Comparison of ENCODE assay signal across 8 mouse cellular contexts in the genomic region with DNA sequence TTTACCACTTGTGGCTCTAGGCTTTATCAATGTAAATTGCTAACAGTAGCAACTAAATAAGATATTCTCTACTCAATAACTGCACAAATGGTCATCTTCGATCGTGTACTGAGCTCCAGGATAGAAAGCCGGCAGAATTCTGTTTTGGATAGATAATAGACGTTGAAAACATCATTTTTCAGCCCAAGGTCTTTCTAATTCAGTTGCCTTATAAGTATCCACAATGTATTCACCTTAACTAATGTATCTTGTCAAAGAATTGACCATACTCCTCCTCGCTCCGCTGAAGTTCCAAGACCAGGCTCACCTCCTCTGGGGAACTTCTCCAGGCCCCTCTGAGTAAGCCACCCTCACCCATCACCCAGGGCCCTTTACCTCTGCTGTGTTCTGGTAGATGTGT. TPM values are rescaled to one million over a fixed set of nuclear protein-coding genes. Genes with fewer than 3 reads are reported as not detected.
DNase-seq lines count a peak whose midpoint lies in the region; ATAC-seq and TF ChIP-seq lines count a peak whose summit lies in the region.

No protein-coding gene starts in this region.

- peak overlapping the region; percentile 89 for H3K4me3 ChIP-seq in heart, embryonic 15.5 days
- H3K4me3 ChIP-seq in MEL (ENCODE audit: control insufficient read depth in 1 of 2, insufficient read depth in 1 of 2, low read depth in 2 of 2, low read length in 2 of 2): peak overlapping the region in 1 of 2 experiments; percentile 71; a peak in 3 of 4 replicates
- H3K4me3 ChIP-seq in hindbrain, embryonic 13.5 days: peak overlapping the region; percentile 72
- peak overlapping the region; percentile 86 for H3K4me3 ChIP-seq in midbrain, embryonic 11.5 days (ENCODE audit: low read depth, low read length)

- H3K4me1 ChIP-seq in heart, embryonic 15.5 days (replicated peaks): peaks cover 6% of the 10 kb centered on the region
- peaks cover 2 to 12% of the 10 kb centered on the region in 2 experiments; a peak in 2 of 4 replicates for H3K4me1 ChIP-seq in MEL (ENCODE audit: control insufficient read depth in 1 of 2, insufficient read depth in 2 of 2, low read length in 2 of 2)
- peaks cover 37% of the 10 kb centered on the region for H3K4me1 ChIP-seq in hindbrain, embryonic 13.5 days (replicated peaks)
- H3K4me1 ChIP-seq in midbrain, embryonic 11.5 days (ENCODE audit: control insufficient read depth, insufficient read depth, low read length): no peaks in the 10 kb centered on the region; the same call in 1 of the 2 replicates

- DNase-seq in heart, postnatal 4 days: no peak
- DNase-seq in MEL (ENCODE audit: low read depth, low spot score): no peak
- peak; percentile 92 for DNase-seq in midbrain, embryonic 11.5 days (ENCODE audit: low spot score, missing footprints)
- DNase-seq in adrenal gland, postnatal 14 days: no peak
- no peak for DNase-seq in layer of hippocampus, postnatal 36 days
- no peak for DNase-seq in cerebellum, postnatal 10 days

- TF ChIP-seq EP300 in MEL (IDR thresholded peaks at IDR 0.05; ENCODE audit: low read depth in 1 of 2, low read length in 2 of 2): no peak

- TF ChIP-seq RAD21 in MEL (IDR thresholded peaks at IDR 0.05; ENCODE audit: low read depth, low read length): no peak

- H3K27ac ChIP-seq in heart, embryonic 15.5 days: no peak overlapping the region
- H3K27ac ChIP-seq in MEL (ENCODE audit: control insufficient read depth, low read depth, low read length): no peak overlapping the region
- no peak overlapping the region for H3K27ac ChIP-seq in hindbrain, embryonic 13.5 days
- H3K27ac ChIP-seq in midbrain, embryonic 11.5 days (ENCODE audit: low read depth, low read length): no peak overlapping the region

- TF ChIP-seq POLR2A in MEL (IDR thresholded peaks at IDR 0.05; ENCODE audit: control insufficient read depth in 1 of 2, insufficient read depth in 1 of 2, low read depth in 1 of 2, low read length in 2 of 2, poor library complexity in 1 of 2): no peak

- TF ChIP-seq CTCF in MEL (IDR thresholded peaks at IDR 0.05 in 2 of 3, conservative IDR thresholded peaks at IDR 0.05 in 1 of 3; ENCODE audit: control insufficient read depth in 1 of 3, insufficient read depth in 1 of 3, low read depth in 2 of 3, low read length in 3 of 3, poor library complexity in 1 of 3, severe bottlenecking in 1 of 3): no peak

- H3K9me3 ChIP-seq in heart, embryonic 15.5 days (replicated peaks): no peaks in the 10 kb centered on the region
- no peaks in the 10 kb centered on the region for H3K9me3 ChIP-seq in MEL (replicated peaks; ENCODE audit: insufficient read depth, low read length)
- no peaks in the 10 kb centered on the region for H3K9me3 ChIP-seq in hindbrain, embryonic 13.5 days
- peaks cover 2% of the 10 kb centered on the region; the same call in 1 of the 2 replicates for H3K9me3 ChIP-seq in midbrain, embryonic 11.5 days (ENCODE audit: control insufficient read depth, low read length)

- 45% methylated on average over 6 of the region's 6 CpGs for WGBS in heart, embryonic 15.5 days
- 47% methylated on average over 6 of the region's 6 CpGs for WGBS in hindbrain, embryonic 13.5 days
- 48% methylated on average over 6 of the region's 6 CpGs for WGBS in midbrain, embryonic 11.5 days

- no peak overlapping the region for H3K9ac ChIP-seq in heart, embryonic 15.5 days
- H3K9ac ChIP-seq in MEL (ENCODE audit: control insufficient read depth, low read depth, low read length, poor library complexity, severe bottlenecking): peak overlapping the region; percentile 24; the same call in 1 of the 2 replicates
- H3K9ac ChIP-seq in hindbrain, embryonic 13.5 days: peak overlapping the region; percentile 82
- H3K9ac ChIP-seq in midbrain, embryonic 11.5 days (ENCODE audit: low read length): peak overlapping the region; percentile 97

- peak overlapping the region; percentile 97 for H3K4me2 ChIP-seq in heart, embryonic 15.5 days
- H3K4me2 ChIP-seq in hindbrain, embryonic 13.5 days: peak overlapping the region; percentile 66
- peak overlapping the region; percentile 51 for H3K4me2 ChIP-seq in midbrain, embryonic 11.5 days

- H3K79me2 ChIP-seq in MEL (ENCODE audit: control insufficient read depth, insufficient read depth, low read length, poor library complexity): no peaks in the 10 kb centered on the region

- H3K36me3 ChIP-seq in heart, embryonic 15.5 days: no peaks in the 10 kb centered on the region
- peaks cover 0 to 13% of the 10 kb centered on the region in 2 experiments; a peak in 2 of 4 replicates for H3K36me3 ChIP-seq in MEL (ENCODE audit: control insufficient read depth in 1 of 2, insufficient read depth in 2 of 2, low read length in 2 of 2)
- H3K36me3 ChIP-seq in hindbrain, embryonic 13.5 days: peaks cover 20% of the 10 kb centered on the region
- H3K36me3 ChIP-seq in midbrain, embryonic 11.5 days (ENCODE audit: control insufficient read depth, insufficient read depth, low read length): peaks cover 13% of the 10 kb centered on the region

- H3K27me3 ChIP-seq in heart, embryonic 15.5 days: no peaks in the 10 kb centered on the region
- H3K27me3 ChIP-seq in MEL (ENCODE audit: control insufficient read depth in 1 of 2, insufficient read depth in 2 of 2, low read length in 2 of 2): no peaks in the 10 kb centered on the region
- H3K27me3 ChIP-seq in hindbrain, embryonic 13.5 days: no peaks in the 10 kb centered on the region
- no peaks in the 10 kb centered on the region for H3K27me3 ChIP-seq in midbrain, embryonic 11.5 days (ENCODE audit: control insufficient read depth, insufficient read depth, low read length)

- no peak for ATAC-seq in heart, embryonic 15.5 days (replicated peaks; ENCODE audit: insufficient number of reproducible peaks, insufficient read depth, low FRiP score, low read depth)
- ATAC-seq in hindbrain, embryonic 13.5 days (ENCODE audit: low FRiP score): no peak
- no peak for ATAC-seq in midbrain, embryonic 11.5 days (ENCODE audit: low FRiP score)

TF ChIP-seq in MEL, 35 proteins besides CTCF, POLR2A, EP300 and RAD21 (continues in another document):
- TF ChIP-seq USF1 (IDR thresholded peaks at IDR 0.05; ENCODE audit: low read depth, low read length) (no peak), TAL1 (IDR thresholded peaks at IDR 0.05; ENCODE audit: low read length) (no peak), NRF1 (IDR thresholded peaks at IDR 0.05; ENCODE audit: insufficient read depth, low read depth, low read length, poor library complexity, severe bottlenecking) (no peak), ETS1 (IDR thresholded peaks at IDR 0.05; ENCODE audit: low read depth, low read length) (no peak), ZC3H11A (IDR thresholded peaks at IDR 0.05; ENCODE audit: low read depth, low read length) (no peak), HCFC1 (IDR thresholded peaks at IDR 0.05; ENCODE audit: low read depth, low read length) (no peak), MYC (IDR thresholded peaks at IDR 0.05; ENCODE audit: low read depth, low read length) (no peak), ELF1 (IDR thresholded peaks at IDR 0.05; ENCODE audit: low read depth, low read length) (no peak), E2F4 (IDR thresholded peaks at IDR 0.05; ENCODE audit: borderline replicate concordance, low read depth, low read length) (no peak), RCOR1 (IDR thresholded peaks at IDR 0.05; ENCODE audit: low read depth, low read length) (no peak), POLR2AphosphoS2 (IDR thresholded peaks at IDR 0.05; ENCODE audit: low read length) (no peak), MXI1 (IDR thresholded peaks at IDR 0.05; ENCODE audit: low read depth, low read length) (no peak), MEF2A (IDR thresholded peaks at IDR 0.05; ENCODE audit: extremely low read depth, insufficient replicate concordance, low read depth, low read length, poor library complexity, severe bottlenecking) (no peak), CHD1 (IDR thresholded peaks at IDR 0.05; ENCODE audit: low read depth, low read length) (no peak), USF2 (IDR thresholded peaks at IDR 0.05; ENCODE audit: borderline replicate concordance in 1 of 2, insufficient read depth in 1 of 2, low read depth in 1 of 2, low read length in 2 of 2) (no peak)

RNA-seq across cellular contexts. Expression of gene Ypel1, which starts 1.2 kb away (rescaled TPM):
- polyA plus RNA-seq in heart, embryonic 15.5 days (2015; fragmentation: Nextera tagmentation; extraction: Ambion mirVana): 9.9 and 12.9 TPM in 2 replicates
- total RNA-seq in heart, postnatal 4 days (2021): 1 to 10 TPM; 6.3 to 6.9 TPM
- 0.42 and 0.46 TPM in 2 replicates for total RNA-seq in MEL (2012; rRNA removed)
- 1 to 10 TPM in 1 of 2 experiments, not detected in 1; 1.1 TPM for polyA plus RNA-seq in MEL (2012; ENCODE audit: insufficient read depth in 1 of 2, insufficient read length in 2 of 2, low read depth in 1 of 2, low replicate concordance in 2 of 2, missing spikeins in 1 of 2)
- 119 and 132 TPM in 2 replicates for polyA plus RNA-seq in hindbrain, embryonic 13.5 days (2015; fragmentation: Nextera tagmentation; extraction: Ambion mirVana)
- polyA plus RNA-seq in midbrain, embryonic 11.5 days (2014; fragmentation: Nextera tagmentation; extraction: Ambion mirVana): 123 and 127 TPM in 2 replicates
- total RNA-seq in adrenal gland, postnatal 14 days (2021): 5.2 and 5.3 TPM in 2 replicates
- 10 to 100 TPM; 35.4 to 38.5 TPM for total RNA-seq in layer of hippocampus, postnatal 36 days (2021)

RNA-seq across cellular contexts. Expression of gene Ppil2, which starts 40.3 kb away (rescaled TPM):
- 89.8 and 106 TPM in 2 replicates for polyA plus RNA-seq in heart, embryonic 15.5 days (2015; fragmentation: Nextera tagmentation; extraction: Ambion mirVana)
- total RNA-seq in heart, postnatal 4 days (2021): 10 to 100 TPM; 49.0 to 52.5 TPM
- total RNA-seq in MEL (2012; rRNA removed): 62.1 and 62.9 TPM in 2 replicates
- polyA plus RNA-seq in MEL (2012; ENCODE audit: insufficient read depth in 1 of 2, insufficient read length in 2 of 2, low read depth in 1 of 2, low replicate concordance in 2 of 2, missing spikeins in 1 of 2): 10 to 100 TPM in 1 of 2 experiments, not detected in 1; 81.2 TPM
- polyA plus RNA-seq in hindbrain, embryonic 13.5 days (2015; fragmentation: Nextera tagmentation; extraction: Ambion mirVana): 153 and 154 TPM in 2 replicates
- 142 and 147 TPM in 2 replicates for polyA plus RNA-seq in midbrain, embryonic 11.5 days (2014; fragmentation: Nextera tagmentation; extraction: Ambion mirVana)
- total RNA-seq in adrenal gland, postnatal 14 days (2021): 84.2 and 97.6 TPM in 2 replicates
- 100 to 1,000 TPM in 1 of 2 experiments, 10 to 100 TPM in 1; 84.9 to 102 TPM for total RNA-seq in layer of hippocampus, postnatal 36 days (2021)

RNA-seq across cellular contexts. Expression of gene 2610318N02Rik, which starts 54.3 kb away (rescaled TPM):
- polyA plus RNA-seq in heart, embryonic 15.5 days (2015; fragmentation: Nextera tagmentation; extraction: Ambion mirVana): 13.2 and 18.4 TPM in 2 replicates
- 1 to 10 TPM; 4.1 to 4.3 TPM for total RNA-seq in heart, postnatal 4 days (2021)
- total RNA-seq in MEL (2012; rRNA removed): 22.6 and 23.8 TPM in 2 replicates
- polyA plus RNA-seq in MEL (2012; ENCODE audit: insufficient read depth in 1 of 2, insufficient read length in 2 of 2, low read depth in 1 of 2, low replicate concordance in 2 of 2, missing spikeins in 1 of 2): 10 to 100 TPM in 1 of 2 experiments, not detected in 1; 80.6 TPM
- 22.4 and 30.0 TPM in 2 replicates for polyA plus RNA-seq in hindbrain, embryonic 13.5 days (2015; fragmentation: Nextera tagmentation; extraction: Ambion mirVana)
- 94.9 and 108 TPM in 2 replicates for polyA plus RNA-seq in midbrain, embryonic 11.5 days (2014; fragmentation: Nextera tagmentation; extraction: Ambion mirVana)
- total RNA-seq in adrenal gland, postnatal 14 days (2021): 2.4 and 3.5 TPM in 2 replicates
- total RNA-seq in layer of hippocampus, postnatal 36 days (2021): 1 to 10 TPM in 1 of 2 experiments, under 1 TPM in 1; 0.94 to 1.4 TPM
